In the genomic region with DNA sequence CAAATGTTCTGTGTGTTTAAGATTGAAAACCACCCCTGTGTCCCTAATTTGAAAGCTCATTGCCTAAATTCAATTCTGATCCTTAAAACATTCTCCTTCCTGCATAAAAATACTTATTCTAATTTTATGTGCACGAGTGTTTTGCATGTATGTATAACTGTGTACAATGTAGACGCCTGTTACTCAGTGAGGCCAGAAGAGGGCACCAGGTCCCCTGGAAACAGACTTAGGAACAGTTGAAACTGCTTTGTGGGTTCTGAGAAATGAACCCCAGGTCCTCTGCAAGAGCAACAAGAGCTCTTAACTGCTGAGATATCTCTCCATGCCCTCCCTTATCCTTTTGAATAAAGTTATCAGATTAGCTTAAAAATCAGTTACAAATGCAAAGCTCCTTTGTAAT, we compare ENCODE assay signal across 11 mouse cellular contexts. TPM values are rescaled to one million over a fixed set of nuclear protein-coding genes. Genes with fewer than 3 reads are reported as not detected.
DNase-seq lines count a peak whose midpoint lies in the region; ATAC-seq and TF ChIP-seq lines count a peak whose summit lies in the region.
"Had no signal": no experiment of that assay in that cellular context is flagged by ENCODE, and none has a peak within 500 bp of the region (broad histone marks: within the 10 kb centered on the region; RNA-seq: fewer than 3 reads in every experiment).

No protein-coding gene starts in this region.

- POLR2A ChIA-PET in Patski (lab: Charles Lee), result no interaction called here

- no peaks in the 10 kb centered on the region for H3K9me3 ChIP-seq in forebrain, embryonic 16.5 days (ENCODE audit: control insufficient read depth, low read length)
- H3K9me3 ChIP-seq: embryonic facial prominence, embryonic 12.5 days had no signal

- no peaks in the 10 kb centered on the region for H3K36me3 ChIP-seq in forebrain, embryonic 16.5 days (ENCODE audit: control insufficient read depth, insufficient read depth)
- H3K36me3 ChIP-seq: embryonic facial prominence, embryonic 12.5 days had no signal

- WGBS in forebrain, embryonic 16.5 days, result 31% methylated on average over 2 of the region's 2 CpGs

- peaks cover 36% of the 10 kb centered on the region for H3K27me3 ChIP-seq in Patski
- H3K27me3 ChIP-seq in forebrain, embryonic 16.5 days (replicated peaks; ENCODE audit: control insufficient read depth, insufficient read depth, low read length), result no peaks in the 10 kb centered on the region
- H3K27me3 ChIP-seq: embryonic facial prominence, embryonic 12.5 days had no signal

- ATAC-seq in Patski, result no peak
- ATAC-seq in forebrain, embryonic 16.5 days, result no peak

- no peak overlapping the region for H3K27ac ChIP-seq in forebrain, embryonic 16.5 days (ENCODE audit: low read length)
- H3K27ac ChIP-seq: embryonic facial prominence, embryonic 12.5 days had no signal

- CTCF ChIA-PET in Patski (lab: Charles Lee), result interaction anchor here (0.6 to 1.4 kb wide), 4 partner anchors 14 to 609 kb away, joined by 3 read pairs; no protein-coding TSS in a partner anchor

- DNase-seq in heart, postnatal 4 days, result peak; percentile 10
- DNase-seq in heart, adult 11 months, result no peak
- DNase-seq in B cell, adult 2 months, result peak; percentile 23 to 28
- DNase-seq in Patski (ENCODE audit: low read depth, low spot score), result no peak
- DNase-seq in kidney, postnatal 4 days, result peak; percentile 19 to 30
- DNase-seq in thymus, postnatal 14 days, result peak; percentile 56
- DNase-seq in urinary bladder, postnatal 10 days (ENCODE audit: low spot score), result no peak

- in situ Hi-C loops in Patski (cut with MboI; ENCODE audit: low pct_unique_long_range_greater_than_20kb), result no loop called here

- no peak overlapping the region for H3K9ac ChIP-seq in forebrain, embryonic 16.5 days (replicated peaks; ENCODE audit: low read depth, low read length)
- H3K9ac ChIP-seq: embryonic facial prominence, embryonic 12.5 days had no signal

- TF ChIP-seq CTCF in Patski (IDR thresholded peaks at IDR 0.05), result peak; percentile 51

- H3K4me3 ChIP-seq in forebrain, embryonic 16.5 days (replicated peaks; ENCODE audit: low read length), result no peak overlapping the region
- H3K4me3 ChIP-seq: embryonic facial prominence, embryonic 12.5 days had no signal

- H3K4me2 ChIP-seq in forebrain, embryonic 16.5 days (ENCODE audit: low read length), result no peak overlapping the region
- H3K4me2 ChIP-seq: embryonic facial prominence, embryonic 12.5 days had no signal

- H3K4me1 ChIP-seq in forebrain, embryonic 16.5 days (replicated peaks; ENCODE audit: control insufficient read depth, insufficient read depth, low read length), result no peaks in the 10 kb centered on the region
- H3K4me1 ChIP-seq: embryonic facial prominence, embryonic 12.5 days had no signal

RNA-seq across cellular contexts. Expression of gene Gcsam, which starts 27.7 kb away (rescaled TPM):
- total RNA-seq in heart, postnatal 4 days (2021), result under 1 TPM in 1 of 2 experiments, not detected in 1; 0.19 TPM
- not detected for polyA plus RNA-seq in Patski (2021)
- polyA plus RNA-seq in forebrain, embryonic 16.5 days (2015; fragmentation: Nextera tagmentation; extraction: Ambion mirVana), result 0.07 TPM in 1 of 2 replicates, not detected in the other
- total RNA-seq: left cerebral cortex, adult 18-20 months had no signal
- polyA plus RNA-seq: neural tube, embryonic 14.5 days had no signal

RNA-seq across cellular contexts. Expression of gene Slc9c1, which starts 47.4 kb away (rescaled TPM):
- not detected for total RNA-seq in heart, postnatal 4 days (2021)
- polyA plus RNA-seq in Patski (2021), result not detected
- not detected in 2 replicates for polyA plus RNA-seq in forebrain, embryonic 16.5 days (2015; fragmentation: Nextera tagmentation; extraction: Ambion mirVana)
- total RNA-seq: left cerebral cortex, adult 18-20 months had no signal
- polyA plus RNA-seq: embryonic facial prominence, embryonic 12.5 days; neural tube, embryonic 14.5 days had no signal

RNA-seq across cellular contexts. Expression of gene Gm17783, which starts 50.7 kb away (rescaled TPM):
- not detected for total RNA-seq in heart, postnatal 4 days (2021)
- polyA plus RNA-seq in Patski (2021), result not detected
- polyA plus RNA-seq in forebrain, embryonic 16.5 days (2015; fragmentation: Nextera tagmentation; extraction: Ambion mirVana), result not detected in 2 replicates
- total RNA-seq: left cerebral cortex, adult 18-20 months had no signal
- polyA plus RNA-seq: embryonic facial prominence, embryonic 12.5 days; neural tube, embryonic 14.5 days had no signal

Comparison
In these comparisons a context has a peak if more than half of its experiments do, and no peak if none do; other contexts are left out.
1. DNase-seq: peak in heart, postnatal 4 days (single experiment), B cell, adult 2 months (2 of 2), kidney, postnatal 4 days (2 of 2) and thymus, postnatal 14 days (single experiment); none in heart, adult 11 months (single experiment), Patski (single experiment) and urinary bladder, postnatal 10 days (single experiment).